Mouse (Mus musculus): ENCODE measurements around the gene Fpr2. TPM values are rescaled to one million over a fixed set of nuclear protein-coding genes. Genes with fewer than 3 reads are reported as not detected.

The Fpr2 gene
- total RNA-seq, 1 experiment, result not detected

- Histone ChIP-seq H3K27ac (ENCODE audit: insufficient read depth, low read depth, low read length, poor library complexity, severe bottlenecking) (no peak overlapping the region), H3K9me3 (ENCODE audit: control insufficient read depth, insufficient read depth, low read depth, low read length) (no peaks in the 10 kb centered on the region), H3K9ac (ENCODE audit: insufficient read depth, low read depth, low read length, poor library complexity, severe bottlenecking) (no peak overlapping the region), H3K4me3 (ENCODE audit: insufficient read depth in 1 of 2, low read depth in 1 of 2, low read length in 2 of 2, poor library complexity in 1 of 2, severe bottlenecking in 1 of 2) (no peak overlapping the region), H3K36me3 (ENCODE audit: control insufficient read depth, insufficient read depth, low read length, poor library complexity, severe bottlenecking) (no peaks in the 10 kb centered on the region), H3K4me1 (ENCODE audit: control insufficient read depth in 2 of 2, insufficient read depth in 2 of 2, low read length in 2 of 2, poor library complexity in 1 of 2) (no peaks in the 10 kb centered on the region)
- no peak for DNase-seq (ENCODE audit: low read depth, low spot score)
- no peak for TF ChIP-seq HCFC1 (IDR thresholded peaks at IDR 0.05; ENCODE audit: borderline replicate concordance, insufficient read depth, low read length)
- TF ChIP-seq CHD2 (IDR thresholded peaks at IDR 0.05; ENCODE audit: low read depth, low read length), result no peak
- TF ChIP-seq ZC3H11A (IDR thresholded peaks at IDR 0.05; ENCODE audit: borderline replicate concordance, low read depth, low read length), result no peak
- no peak for TF ChIP-seq ZNF384 (IDR thresholded peaks at IDR 0.05; ENCODE audit: low read depth, low read length)
- no peak for TF ChIP-seq MAFK (IDR thresholded peaks at IDR 0.05; ENCODE audit: insufficient read depth, low read depth, low read length)
- in situ Hi-C loops (cut with MboI; ENCODE audit: low sequenced_read_pairs in 2 of 2, unreplicated experiment in 2 of 2), result no loop called here
These were observed 27.5 kb upstream of the Fpr2 start for GRCm38 (mm10) chr17:17860110-17860509.

DNA sequence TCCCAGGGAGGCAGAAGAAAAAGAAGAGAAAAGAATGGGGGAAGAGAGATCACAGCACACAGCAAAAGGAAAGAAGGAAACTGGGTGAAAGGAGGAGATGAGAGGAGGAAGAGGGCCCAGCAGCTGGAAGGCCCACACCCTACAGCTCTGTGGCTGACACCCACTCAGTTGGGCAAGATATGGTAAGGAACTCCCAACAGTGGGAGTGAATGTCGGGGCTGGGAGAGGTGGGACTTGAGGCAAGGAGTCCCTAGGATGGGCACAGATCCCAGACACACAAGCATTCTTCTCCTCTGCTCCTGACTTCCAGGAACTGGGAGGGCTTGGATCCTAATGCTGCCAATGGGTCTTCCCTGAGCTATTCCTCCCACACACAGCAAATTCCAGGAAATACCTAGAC is 25.3 kb upstream of the Fpr2 start:
- no peak for TF ChIP-seq HCFC1 (IDR thresholded peaks at IDR 0.05; ENCODE audit: borderline replicate concordance, insufficient read depth, low read length)
- TF ChIP-seq MAFK (IDR thresholded peaks at IDR 0.05; ENCODE audit: insufficient read depth, low read depth, low read length), result no peak
- no peak for TF ChIP-seq ZC3H11A (IDR thresholded peaks at IDR 0.05; ENCODE audit: borderline replicate concordance, low read depth, low read length)
- no peak for TF ChIP-seq ZNF384 (IDR thresholded peaks at IDR 0.05; ENCODE audit: low read depth, low read length)
- no peak for TF ChIP-seq CHD2 (IDR thresholded peaks at IDR 0.05; ENCODE audit: low read depth, low read length)
- H3K9me3 ChIP-seq (ENCODE audit: control insufficient read depth, insufficient read depth, low read depth, low read length), result no peaks in the 10 kb centered on the region
- no peaks in the 10 kb centered on the region for H3K4me1 ChIP-seq (ENCODE audit: control insufficient read depth in 2 of 2, insufficient read depth in 2 of 2, low read length in 2 of 2, poor library complexity in 1 of 2)
- H3K9ac ChIP-seq (ENCODE audit: insufficient read depth, low read depth, low read length, poor library complexity, severe bottlenecking), result no peak overlapping the region
- H3K36me3 ChIP-seq (ENCODE audit: control insufficient read depth, insufficient read depth, low read length, poor library complexity, severe bottlenecking), result no peaks in the 10 kb centered on the region
- no peak for DNase-seq (ENCODE audit: low read depth, low spot score)
- H3K4me3 ChIP-seq (ENCODE audit: insufficient read depth in 1 of 2, low read depth in 1 of 2, low read length in 2 of 2, poor library complexity in 1 of 2, severe bottlenecking in 1 of 2), result no peak overlapping the region
- in situ Hi-C loops (cut with MboI; ENCODE audit: low sequenced_read_pairs in 2 of 2, unreplicated experiment in 2 of 2), result no loop called here
- H3K27ac ChIP-seq (ENCODE audit: insufficient read depth, low read depth, low read length, poor library complexity, severe bottlenecking), result no peak overlapping the region

DNA sequence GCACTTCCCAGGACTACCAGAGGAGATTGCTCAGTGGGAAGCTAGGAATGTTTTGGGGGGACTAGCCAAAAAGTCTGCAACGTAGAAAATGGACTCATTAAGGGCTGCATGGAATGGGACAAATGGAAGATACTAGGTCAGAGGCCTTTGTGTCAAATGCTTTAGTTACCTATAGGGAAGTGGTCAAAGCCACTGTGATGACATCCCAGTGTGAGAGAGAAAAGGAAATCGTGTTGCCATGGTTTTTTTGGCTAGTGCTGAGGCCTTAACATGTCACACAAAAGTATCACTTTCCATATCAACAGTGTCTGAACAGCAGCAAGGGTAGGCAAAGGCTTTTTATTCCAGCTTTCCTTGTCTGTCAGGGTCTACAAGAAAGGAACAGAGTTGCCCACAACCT is 22.5 kb upstream of the Fpr2 start:
- no peaks in the 10 kb centered on the region for H3K9me3 ChIP-seq (ENCODE audit: control insufficient read depth, insufficient read depth, low read depth, low read length)
- no peaks in the 10 kb centered on the region for H3K4me1 ChIP-seq (ENCODE audit: control insufficient read depth in 2 of 2, insufficient read depth in 2 of 2, low read length in 2 of 2, poor library complexity in 1 of 2)
- H3K27ac ChIP-seq (ENCODE audit: insufficient read depth, low read depth, low read length, poor library complexity, severe bottlenecking), result no peak overlapping the region
- DNase-seq (ENCODE audit: low read depth, low spot score), result no peak
- TF ChIP-seq HCFC1 (IDR thresholded peaks at IDR 0.05; ENCODE audit: borderline replicate concordance, insufficient read depth, low read length) (no peak), MAFK (IDR thresholded peaks at IDR 0.05; ENCODE audit: insufficient read depth, low read depth, low read length) (no peak), ZNF384 (IDR thresholded peaks at IDR 0.05; ENCODE audit: low read depth, low read length) (no peak), CHD2 (IDR thresholded peaks at IDR 0.05; ENCODE audit: low read depth, low read length) (no peak), ZC3H11A (IDR thresholded peaks at IDR 0.05; ENCODE audit: borderline replicate concordance, low read depth, low read length) (no peak)
- no peak overlapping the region for H3K9ac ChIP-seq (ENCODE audit: insufficient read depth, low read depth, low read length, poor library complexity, severe bottlenecking)
- H3K36me3 ChIP-seq (ENCODE audit: control insufficient read depth, insufficient read depth, low read length, poor library complexity, severe bottlenecking), result no peaks in the 10 kb centered on the region
- H3K4me3 ChIP-seq (ENCODE audit: insufficient read depth in 1 of 2, low read depth in 1 of 2, low read length in 2 of 2, poor library complexity in 1 of 2, severe bottlenecking in 1 of 2), result no peak overlapping the region
- in situ Hi-C loops (cut with MboI; ENCODE audit: low sequenced_read_pairs in 2 of 2, unreplicated experiment in 2 of 2), result no loop called here

DNA sequence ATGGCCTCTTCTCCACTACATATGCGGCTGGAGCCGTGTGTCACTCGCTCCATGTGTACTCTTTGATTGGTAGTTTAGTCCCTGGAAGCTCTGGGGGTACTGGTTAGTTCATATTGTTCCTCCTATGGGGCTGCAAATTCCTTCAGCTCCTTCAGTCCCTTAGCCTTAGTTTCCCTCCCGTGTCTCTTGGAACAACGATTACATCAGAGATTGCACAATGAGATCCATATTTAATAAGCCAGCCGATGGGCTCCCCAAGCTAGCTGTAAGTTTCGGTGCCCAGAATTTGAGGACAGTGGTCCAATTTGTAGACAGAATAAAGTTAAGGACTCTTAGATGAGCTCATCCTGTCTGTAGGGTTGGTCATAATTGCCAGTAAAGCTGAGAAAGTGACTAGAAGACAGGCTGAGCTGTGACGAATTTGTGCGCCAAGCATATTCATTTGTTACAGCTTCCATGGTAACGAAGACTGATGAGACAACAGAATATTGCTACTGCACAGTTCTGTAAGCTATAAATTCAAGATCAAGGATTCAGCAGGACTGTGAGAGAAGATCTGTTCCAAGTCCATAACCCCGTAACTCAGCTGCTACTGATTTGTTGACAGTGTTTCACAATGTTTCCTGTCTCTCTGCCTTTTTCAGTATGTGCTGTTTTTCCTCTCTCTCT is 20.7 kb upstream of the Fpr2 start:
- H3K9ac ChIP-seq (ENCODE audit: insufficient read depth, low read depth, low read length, poor library complexity, severe bottlenecking), result no peak overlapping the region
- no peak for TF ChIP-seq CHD2 (IDR thresholded peaks at IDR 0.05; ENCODE audit: low read depth, low read length)
- no peak for TF ChIP-seq HCFC1 (IDR thresholded peaks at IDR 0.05; ENCODE audit: borderline replicate concordance, insufficient read depth, low read length)
- TF ChIP-seq ZC3H11A (IDR thresholded peaks at IDR 0.05; ENCODE audit: borderline replicate concordance, low read depth, low read length), result no peak
- TF ChIP-seq ZNF384 (IDR thresholded peaks at IDR 0.05; ENCODE audit: low read depth, low read length), result no peak
- no peak overlapping the region for H3K27ac ChIP-seq (ENCODE audit: insufficient read depth, low read depth, low read length, poor library complexity, severe bottlenecking)
- H3K4me1 ChIP-seq (ENCODE audit: control insufficient read depth in 2 of 2, insufficient read depth in 2 of 2, low read length in 2 of 2, poor library complexity in 1 of 2), result no peaks in the 10 kb centered on the region
- H3K9me3 ChIP-seq (ENCODE audit: control insufficient read depth, insufficient read depth, low read depth, low read length), result no peaks in the 10 kb centered on the region
- in situ Hi-C loops (cut with MboI; ENCODE audit: low sequenced_read_pairs in 2 of 2, unreplicated experiment in 2 of 2), result no loop called here
- no peak for DNase-seq (ENCODE audit: low read depth, low spot score)
- no peaks in the 10 kb centered on the region for H3K36me3 ChIP-seq (ENCODE audit: control insufficient read depth, insufficient read depth, low read length, poor library complexity, severe bottlenecking)
- no peak overlapping the region for H3K4me3 ChIP-seq (ENCODE audit: insufficient read depth in 1 of 2, low read depth in 1 of 2, low read length in 2 of 2, poor library complexity in 1 of 2, severe bottlenecking in 1 of 2)

Data from ES-E14 (cell line).